Mouse (Mus musculus) embryonic facial prominence, embryonic 12.5 days (tissue): ENCODE measurements around the gene Cbx4. TPM values are rescaled to one million over a fixed set of nuclear protein-coding genes. Genes with fewer than 3 reads are reported as not detected.
A peak's percentile ranks its signal among the peaks of the same experiment; 100 is the strongest.

Source experiments
- ATAC-seq: fragments of 200-750 bp; cut with Nextera tagmentation; 2 replicates; pipeline ENCODE4 v1.8.0; 2017; ENCODE audit not compliant: insufficient number of reproducible peaks, insufficient read depth, low FRiP score, low TSS enrichment
- H3K27ac ChIP-seq: fragments of 300-500 bp; sonication (generic); 2 replicates; pipeline ENCODE4 v1.5.1; 2016; ENCODE audit warnings: mild to moderate bottlenecking
- H3K27me3 ChIP-seq: fragments of 300-500 bp; sonication (generic); 2 replicates; pipeline ENCODE4 v1.6.1; 2016; ENCODE audit warnings: mild to moderate bottlenecking, moderate library complexity
- H3K36me3 ChIP-seq: fragments of 300-500 bp; sonication (generic); 2 replicates; pipeline ENCODE4 v1.6.1; 2016; ENCODE audit warnings: mild to moderate bottlenecking
- H3K4me1 ChIP-seq: fragments of 300-500 bp; sonication (generic); 2 replicates; pipeline ENCODE4 v1.6.1; 2016
- H3K4me2 ChIP-seq: fragments of 300-500 bp; sonication (generic); replicated peaks from 2 replicates; pipeline ENCODE4 v1.6.1; 2016; ENCODE audit warnings: mild to moderate bottlenecking, moderate library complexity
- H3K4me3 ChIP-seq: fragments of 300-500 bp; sonication (generic); 2 replicates; pipeline ENCODE4 v1.5.1; 2016; ENCODE audit warnings: mild to moderate bottlenecking
- H3K9ac ChIP-seq: fragments of 300-500 bp; sonication (generic); 2 replicates; pipeline ENCODE4 v1.6.1; 2016; ENCODE audit warnings: mild to moderate bottlenecking, moderate library complexity
- H3K9me3 ChIP-seq: fragments of 300-500 bp; sonication (generic); 2 replicates; pipeline ENCODE4 v1.6.1; 2016; ENCODE audit warnings: mild to moderate bottlenecking, moderate library complexity
- WGBS: fragments of 180-500 bp; shearing (Covaris S2); methylation state at CpG from one replicate; pipeline ENCODE4 v1.1.7; 2016; 5-methylcytosine and 5-hydroxymethylcytosine counted together
- polyA plus RNA-seq: library from polyadenylated mRNA; unstranded; fragments of >200 nt; fragmentation: Nextera tagmentation; extraction: Ambion mirVana; gene quantifications from 2 replicates; pipeline ENCODE4 v1.2.1, GENCODE M21; 2016

The Cbx4 gene
- polyA plus RNA-seq, 1 experiment from 2014 or later, result 12.3 TPM

DNA sequence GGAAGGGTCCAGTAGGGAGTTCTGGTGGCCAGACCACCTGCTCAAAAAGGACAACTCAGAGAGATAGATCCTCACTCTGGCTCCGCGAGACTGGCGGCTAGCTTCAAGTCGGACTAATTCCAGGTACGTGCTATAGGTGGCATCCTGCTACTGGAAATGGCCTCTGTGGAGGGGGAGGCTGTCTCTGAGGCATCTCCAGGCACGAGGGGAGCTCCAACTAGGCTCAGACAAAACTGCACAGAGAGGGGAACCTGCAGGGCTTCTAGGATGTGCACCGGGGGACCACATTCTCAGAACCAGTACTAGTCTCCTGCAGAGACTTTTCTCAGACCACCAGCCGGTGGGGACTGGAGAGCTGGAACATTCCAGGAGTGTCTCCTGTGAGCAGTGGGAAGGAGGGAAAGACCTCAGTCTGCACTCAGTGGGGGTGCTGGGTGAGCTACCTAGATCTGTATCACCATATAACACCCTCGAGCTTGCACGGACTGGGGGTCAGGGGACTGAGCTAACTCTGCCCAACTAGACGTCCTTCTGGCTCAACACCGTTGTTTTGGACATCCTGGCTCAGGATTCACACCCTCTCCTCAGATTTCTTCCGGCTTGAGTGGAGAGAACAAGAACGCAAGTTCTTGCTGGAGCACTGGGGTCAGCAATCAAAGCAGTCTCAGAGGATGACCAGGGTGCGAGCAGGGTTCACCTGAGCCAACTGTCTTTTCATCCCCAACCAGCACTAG, 33.9 kb downstream of the Cbx4 start:
- no peak for ATAC-seq
- Histone ChIP-seq H3K27me3 (peaks cover 78% of the 10 kb centered on the region), H3K9ac (no peak overlapping the region), H3K4me3 (no peak overlapping the region), H3K9me3 (no peaks in the 10 kb centered on the region), H3K4me1 (peaks cover 36% of the 10 kb centered on the region), H3K36me3 (no peaks in the 10 kb centered on the region), H3K27ac (0 out of 2 replicates have a peak overlapping the region, but pooled peaks have one; percentile 75), H3K4me2 (peak overlapping the region; percentile 78)
- 3% methylated on average over 15 of the region's 15 CpGs for WGBS

DNA sequence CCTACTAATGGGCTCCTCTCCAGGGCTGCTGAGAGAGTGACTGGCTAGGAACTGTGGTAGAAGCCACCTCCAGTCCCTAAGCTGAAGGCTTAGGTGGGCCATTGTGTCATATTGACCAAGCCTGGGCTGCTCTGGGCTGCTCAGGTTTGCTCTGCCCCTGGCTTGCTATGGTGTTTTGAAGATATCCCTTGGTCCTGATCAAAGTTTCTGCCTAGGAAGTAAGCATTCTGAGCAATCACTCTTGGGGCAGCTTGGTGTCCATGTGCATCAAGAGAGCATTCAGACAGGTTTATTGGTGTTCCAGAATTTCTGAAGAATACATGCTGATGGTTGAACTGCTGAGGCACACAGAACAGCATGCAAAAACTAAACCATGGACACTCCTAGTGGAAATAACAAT, 34.6 kb downstream of the Cbx4 start:
- no peak overlapping the region for H3K4me3 ChIP-seq
- no peak overlapping the region for H3K27ac ChIP-seq
- H3K36me3 ChIP-seq, result no peaks in the 10 kb centered on the region
- no peak for ATAC-seq
- H3K4me1 ChIP-seq, result peaks cover 42% of the 10 kb centered on the region
- no peaks in the 10 kb centered on the region for H3K9me3 ChIP-seq
- H3K4me2 ChIP-seq, result no peak overlapping the region
- H3K27me3 ChIP-seq, result peaks cover 83% of the 10 kb centered on the region
- H3K9ac ChIP-seq, result no peak overlapping the region

DNA sequence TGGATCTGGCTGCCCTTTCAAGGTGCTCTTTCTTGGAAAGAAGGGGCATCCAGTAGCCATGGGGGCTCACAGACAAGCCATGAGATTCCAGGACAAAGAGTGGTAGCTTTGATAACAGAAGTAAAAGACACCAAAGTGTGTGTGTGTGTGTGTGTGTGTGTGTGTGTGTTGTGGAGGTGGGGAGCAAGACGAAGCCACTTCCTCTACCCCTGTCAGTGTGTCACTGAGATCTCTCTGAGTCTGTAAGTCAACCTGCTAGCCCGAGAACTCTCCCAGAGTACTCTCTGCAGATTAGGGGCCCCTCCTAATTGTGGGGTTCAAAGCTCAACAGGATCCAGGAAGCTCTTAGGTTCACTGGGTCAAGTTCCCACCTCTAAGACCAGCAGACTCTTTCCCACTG, 35.7 kb downstream of the Cbx4 start:
- Histone ChIP-seq H3K36me3 (no peaks in the 10 kb centered on the region), H3K9me3 (no peaks in the 10 kb centered on the region), H3K4me3 (no peak overlapping the region), H3K4me2 (no peak overlapping the region), H3K4me1 (peaks cover 44% of the 10 kb centered on the region), H3K9ac (no peak overlapping the region), H3K27me3 (peaks cover 89% of the 10 kb centered on the region), H3K27ac (no peak overlapping the region)
- 0% methylated on average over 2 of the region's 2 CpGs for WGBS
- ATAC-seq, result no peak

DNA sequence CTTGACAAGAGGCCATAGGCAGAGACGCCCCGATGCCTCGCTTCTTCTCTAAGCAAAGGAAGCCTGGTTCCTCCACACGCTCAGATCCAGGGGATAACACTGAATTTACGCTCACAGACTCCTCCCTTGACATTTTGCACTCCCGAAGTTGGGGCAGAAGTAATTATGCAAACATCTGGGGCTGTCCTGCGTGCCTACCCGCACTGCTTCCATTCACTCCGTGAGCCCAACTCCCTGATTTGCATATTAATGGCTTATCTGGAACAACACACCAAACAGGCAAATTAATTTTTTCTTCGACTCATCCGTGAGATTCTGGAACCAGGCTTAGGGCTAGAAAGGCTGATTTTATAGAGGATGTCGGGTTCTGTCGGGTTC, 37.9 kb downstream of the Cbx4 start:
- ATAC-seq, result no peak
- 0 out of 2 replicates have a peak overlapping the region, but pooled peaks have one; percentile 37 for H3K4me3 ChIP-seq
- under 1% methylated on average over 13 of the region's 13 CpGs for WGBS
- no peaks in the 10 kb centered on the region for H3K36me3 ChIP-seq
- H3K27ac ChIP-seq, result no peak overlapping the region
- no peaks in the 10 kb centered on the region for H3K9me3 ChIP-seq
- H3K4me2 ChIP-seq, result peak overlapping the region; percentile 63; the same call in 1 of the 2 replicates
- no peak overlapping the region for H3K9ac ChIP-seq
- H3K4me1 ChIP-seq, result peaks cover 57% of the 10 kb centered on the region
- H3K27me3 ChIP-seq, result peaks cover 93% of the 10 kb centered on the region

DNA sequence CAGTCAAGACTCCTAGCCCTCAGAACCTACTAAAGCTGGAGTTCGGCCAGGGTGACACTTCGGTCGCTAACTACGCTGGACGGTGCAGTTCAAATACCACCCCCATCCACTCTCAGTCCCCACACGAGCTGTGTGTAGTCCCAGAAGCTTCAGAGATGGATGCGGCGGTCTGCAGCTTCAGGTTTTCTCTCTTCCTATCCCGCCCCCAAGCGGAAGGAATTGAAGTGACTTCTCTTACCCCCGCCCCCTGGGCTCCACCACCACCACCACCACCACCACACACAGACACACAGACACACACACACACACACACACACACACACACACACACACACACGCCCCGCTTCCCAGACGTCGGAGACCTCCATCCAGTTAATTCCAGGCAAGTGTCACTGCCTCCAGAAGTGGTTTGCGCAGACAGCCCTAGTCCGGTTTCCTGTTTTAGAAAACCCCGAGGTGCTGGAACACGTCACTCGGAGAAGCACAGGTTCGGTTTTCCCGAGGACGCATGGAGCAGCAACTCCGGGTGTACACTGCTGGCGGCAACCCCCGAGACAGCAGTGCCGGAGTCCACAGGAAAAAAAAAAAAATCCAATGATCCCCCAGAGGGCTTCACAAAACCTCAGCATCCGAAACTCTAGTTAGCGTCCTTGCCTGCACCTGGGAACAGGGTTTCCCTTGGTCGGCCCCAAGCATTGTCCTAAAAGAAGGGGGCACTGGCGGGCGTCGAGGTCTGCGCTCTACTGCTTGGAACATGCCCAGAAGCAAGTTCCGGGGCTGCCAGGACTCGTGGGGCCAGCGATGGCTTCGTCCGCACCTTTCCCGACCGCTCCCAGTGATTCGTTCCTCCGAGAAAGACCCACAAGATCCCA, 38.5 kb downstream of the Cbx4 start:
- H3K9me3 ChIP-seq, result no peaks in the 10 kb centered on the region
- H3K27ac ChIP-seq, result no peak overlapping the region
- H3K9ac ChIP-seq, result 0 out of 2 replicates have a peak overlapping the region, but pooled peaks have one; percentile 48
- H3K4me3 ChIP-seq, result peak overlapping the region; percentile 37
- H3K36me3 ChIP-seq, result no peaks in the 10 kb centered on the region
- peaks cover 57% of the 10 kb centered on the region for H3K4me1 ChIP-seq
- H3K4me2 ChIP-seq, result peak overlapping the region; percentile 63
- WGBS, result under 1% methylated on average over 42 of the region's 43 CpGs
- peaks cover 94% of the 10 kb centered on the region for H3K27me3 ChIP-seq
- no peak for ATAC-seq

DNA sequence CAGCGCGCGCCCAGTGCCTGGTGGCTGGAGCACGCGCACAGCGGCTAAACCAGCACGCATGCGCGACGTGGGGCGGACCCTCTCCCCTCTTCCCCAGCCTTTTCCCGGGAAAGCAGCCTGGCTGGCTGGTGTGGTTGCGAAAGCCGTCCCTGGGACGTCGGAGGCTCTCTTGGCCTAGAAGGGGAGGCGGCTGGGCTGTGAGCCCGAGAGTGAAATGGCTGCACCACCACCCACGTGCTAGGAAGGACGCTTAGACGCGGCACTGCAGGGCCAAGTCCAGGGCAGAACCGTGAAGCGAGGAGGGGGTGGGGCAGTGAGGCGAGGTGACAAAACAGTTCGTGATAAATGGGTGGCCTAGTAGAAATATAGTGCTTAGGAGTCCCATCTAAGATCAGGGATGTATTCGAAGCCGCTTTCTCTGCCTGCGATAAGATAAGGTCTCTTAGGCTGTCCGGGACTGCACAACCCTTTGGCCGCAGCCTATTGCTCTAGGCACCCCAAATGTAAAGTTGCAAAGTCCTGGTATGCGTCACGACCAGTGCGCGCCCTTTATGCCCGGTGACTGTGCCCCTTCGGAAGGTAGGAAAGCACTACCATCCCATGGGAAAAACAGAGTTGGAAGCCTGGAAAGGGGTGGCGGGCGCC, 39.3 kb downstream of the Cbx4 start:
- H3K27ac ChIP-seq, result no peak overlapping the region
- WGBS, result 1% methylated on average over 39 of the region's 39 CpGs

DNA sequence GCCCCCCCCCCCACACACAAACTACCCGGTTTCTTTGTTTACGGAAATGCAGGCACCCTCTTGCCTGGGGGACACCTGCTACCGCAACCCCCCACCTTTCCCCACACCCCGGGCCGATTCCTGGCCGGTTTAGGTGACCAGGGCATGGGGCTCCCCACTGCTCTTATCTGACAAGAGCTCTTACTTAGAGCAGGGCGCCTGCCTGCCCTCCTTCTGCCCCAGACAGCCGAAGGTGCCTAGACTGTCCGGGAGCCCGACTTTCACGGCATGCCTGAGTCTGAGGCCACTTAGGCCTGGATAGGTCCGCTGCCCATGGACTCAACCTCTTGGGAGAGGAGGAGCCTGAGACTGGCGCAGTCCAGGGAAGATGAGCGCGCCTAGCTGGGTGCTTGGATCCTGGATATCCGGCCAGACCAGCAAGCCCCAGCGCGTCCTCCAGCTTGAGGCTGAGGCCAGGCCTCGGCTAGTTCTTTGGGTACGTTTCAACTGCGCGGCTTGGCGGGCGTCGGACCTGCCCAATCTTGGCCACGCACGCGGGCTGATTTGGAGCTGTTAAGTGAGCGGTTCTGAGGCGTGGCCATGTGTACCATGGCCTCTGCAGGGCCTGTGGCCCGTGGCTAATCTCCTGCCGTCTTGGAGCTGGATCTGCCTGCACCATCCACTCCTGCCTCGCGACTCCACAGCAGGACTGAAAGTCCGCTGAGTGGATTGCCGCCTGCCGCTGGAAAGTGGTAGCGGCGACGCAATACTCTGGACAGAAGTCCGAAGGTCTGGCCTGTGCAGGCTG, 41.3 kb downstream of the Cbx4 start:
- Histone ChIP-seq H3K27ac (peak overlapping the region; percentile 70), H3K36me3 (no peaks in the 10 kb centered on the region), H3K9me3 (no peaks in the 10 kb centered on the region), H3K27me3 (peaks cover 81% of the 10 kb centered on the region), H3K4me1 (peaks cover 70% of the 10 kb centered on the region), H3K4me2 (peak overlapping the region; percentile 48), H3K9ac (peak overlapping the region; percentile 24; the same call in 1 of the 2 replicates), H3K4me3 (peak overlapping the region; percentile 14)
- ATAC-seq, result no peak
- WGBS, result 2% methylated on average over 41 of the region's 41 CpGs

More for the DNA sequence above, 39.3 kb downstream of the Cbx4 start:
- Histone ChIP-seq H3K4me1 (peaks cover 60% of the 10 kb centered on the region), H3K9me3 (no peaks in the 10 kb centered on the region), H3K4me3 (peak overlapping the region; percentile 37), H3K27me3 (peaks cover 94% of the 10 kb centered on the region), H3K4me2 (peak overlapping the region; percentile 63), H3K9ac (peak overlapping the region; percentile 48), H3K36me3 (no peaks in the 10 kb centered on the region)
- no peak for ATAC-seq

DNA sequence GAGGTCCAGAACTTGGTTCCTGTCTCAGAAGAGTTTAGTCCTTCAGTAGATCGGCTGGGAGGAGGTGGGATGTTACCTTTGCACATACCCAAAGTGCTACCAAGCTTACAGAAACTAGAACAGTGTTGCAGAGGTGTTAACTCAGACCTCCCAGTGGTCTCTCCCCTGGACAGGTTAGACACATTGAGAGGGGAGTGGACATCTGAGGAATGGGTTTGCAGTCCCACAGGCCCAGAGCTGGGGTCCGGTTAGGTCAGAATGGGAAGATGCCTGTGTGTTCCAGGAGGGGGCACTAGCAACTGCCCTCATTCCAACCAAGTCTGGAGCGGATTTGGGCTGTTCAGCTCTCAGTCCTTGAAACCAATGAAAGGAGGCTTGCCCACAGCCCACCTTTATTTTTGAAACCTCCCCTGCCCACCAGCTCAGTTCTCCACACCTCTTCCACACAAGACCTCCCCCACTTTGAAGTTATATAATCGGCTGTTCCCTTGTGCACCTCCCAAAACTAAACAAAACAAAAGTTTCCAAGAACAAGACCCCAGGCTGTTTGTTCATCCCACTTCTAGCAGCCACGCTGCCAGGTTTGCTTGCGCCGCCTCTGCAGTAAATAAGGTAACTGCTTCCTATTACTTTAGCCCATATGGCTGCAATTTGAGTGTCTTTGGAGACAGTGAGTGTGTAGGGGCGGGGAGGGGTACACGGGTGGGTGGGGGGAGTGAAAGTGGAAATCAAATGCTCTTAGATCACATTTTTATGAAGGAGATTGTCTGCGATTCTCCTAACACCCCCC, 42.1 kb downstream of the Cbx4 start:
- H3K9ac ChIP-seq, result no peak overlapping the region
- H3K27ac ChIP-seq, result peak overlapping the region; percentile 77; the same call in 1 of the 2 replicates
- H3K4me2 ChIP-seq, result peak overlapping the region; percentile 94
- H3K27me3 ChIP-seq, result peaks cover 78% of the 10 kb centered on the region
- H3K36me3 ChIP-seq, result peaks cover 3% of the 10 kb centered on the region
- no peaks in the 10 kb centered on the region for H3K9me3 ChIP-seq
- H3K4me3 ChIP-seq, result peak overlapping the region; percentile 14; the same call in 1 of the 2 replicates
- H3K4me1 ChIP-seq, result peaks cover 77% of the 10 kb centered on the region
- no peak for ATAC-seq
- WGBS, result 2% methylated on average over 10 of the region's 10 CpGs

DNA sequence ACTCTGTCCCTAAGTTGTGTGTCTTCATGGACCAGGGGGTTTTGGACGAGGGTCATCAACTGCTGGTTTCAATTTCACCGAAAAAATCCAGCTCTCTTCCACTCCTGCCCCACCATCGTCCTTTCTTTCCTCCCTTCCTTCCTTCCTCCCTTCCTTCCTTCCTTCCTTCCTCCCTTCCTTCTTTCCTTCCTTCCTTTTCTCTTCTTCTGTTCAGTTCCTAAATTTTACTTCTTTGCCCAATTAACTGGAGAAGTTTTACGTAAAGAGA, 42.8 kb downstream of the Cbx4 start:
- no peak for ATAC-seq
- WGBS, result 0% methylated on average over 4 of the region's 4 CpGs
- H3K9me3 ChIP-seq, result no peaks in the 10 kb centered on the region
- H3K27me3 ChIP-seq, result peaks cover 79% of the 10 kb centered on the region
- H3K27ac ChIP-seq, result peak overlapping the region; percentile 77
- peaks cover 83% of the 10 kb centered on the region for H3K4me1 ChIP-seq
- H3K4me2 ChIP-seq, result peak overlapping the region; percentile 94
- H3K4me3 ChIP-seq, result peak overlapping the region; percentile 26; the same call in 1 of the 2 replicates
- peaks cover 8% of the 10 kb centered on the region for H3K36me3 ChIP-seq
- H3K9ac ChIP-seq, result no peak overlapping the region; the same call in 1 of the 2 replicates

DNA sequence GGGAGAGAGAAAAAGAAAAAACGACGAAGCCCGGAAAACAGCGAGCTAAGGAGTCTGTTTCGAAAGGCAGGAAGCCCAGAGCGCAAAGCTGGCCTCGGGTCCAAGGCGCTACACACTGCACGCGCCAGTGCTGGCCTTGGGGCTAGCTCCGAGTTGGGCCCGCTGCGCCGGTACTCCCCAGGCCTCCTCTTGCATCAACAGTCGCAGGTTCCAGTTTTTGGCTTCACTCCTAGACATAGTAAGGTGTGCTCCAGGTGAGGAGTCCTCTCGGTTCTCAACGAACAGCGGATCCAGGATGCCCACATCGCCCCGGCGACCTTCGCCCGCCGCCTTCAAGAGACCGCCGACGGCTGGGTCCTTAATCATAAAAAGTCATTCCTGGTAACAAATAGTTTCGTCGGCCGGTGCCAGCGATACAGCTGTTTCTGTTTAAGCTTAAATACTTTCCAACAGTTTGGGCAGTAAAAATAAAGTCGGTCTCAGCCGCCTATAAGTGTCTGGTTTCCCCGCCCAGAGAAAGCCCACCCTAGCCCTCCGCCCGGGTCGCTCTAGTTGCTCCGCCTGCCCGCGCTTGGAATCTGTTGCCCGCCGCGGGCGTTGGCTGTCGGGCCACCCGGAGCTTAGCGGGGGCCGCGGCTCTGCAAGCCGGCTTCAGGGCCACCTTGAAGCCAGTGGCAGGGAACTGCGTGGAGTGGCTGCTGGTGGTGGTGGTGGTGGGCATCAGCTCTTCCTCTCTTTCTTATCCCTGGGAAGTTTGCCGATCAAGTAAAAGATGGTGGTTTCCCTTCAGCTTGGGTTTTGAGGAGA, 43.4 kb downstream of the Cbx4 start:
- under 1% methylated on average over 52 of the region's 52 CpGs for whole genome bisulfite sequencing
- Histone ChIP-seq H3K9me3 (no peaks in the 10 kb centered on the region), H3K27ac (peak overlapping the region; percentile 77), H3K4me1 (peaks cover 81% of the 10 kb centered on the region), H3K27me3 (peaks cover 76% of the 10 kb centered on the region), H3K4me3 (peak overlapping the region; percentile 26), H3K4me2 (peak overlapping the region; percentile 94), H3K9ac (peak overlapping the region; percentile 30; the same call in 1 of the 2 replicates), H3K36me3 (peaks cover 8% of the 10 kb centered on the region)
- no peak for ATAC-seq
